Mouse (Mus musculus) right cerebral cortex, postnatal 4 days (tissue): ENCODE data around the gene Tspan5.

Experiments used
- DNase-seq: peaks from one replicate; pipeline ENCODE4 v3.0.0-alpha.2; 2022

The Tspan5 gene

DNA sequence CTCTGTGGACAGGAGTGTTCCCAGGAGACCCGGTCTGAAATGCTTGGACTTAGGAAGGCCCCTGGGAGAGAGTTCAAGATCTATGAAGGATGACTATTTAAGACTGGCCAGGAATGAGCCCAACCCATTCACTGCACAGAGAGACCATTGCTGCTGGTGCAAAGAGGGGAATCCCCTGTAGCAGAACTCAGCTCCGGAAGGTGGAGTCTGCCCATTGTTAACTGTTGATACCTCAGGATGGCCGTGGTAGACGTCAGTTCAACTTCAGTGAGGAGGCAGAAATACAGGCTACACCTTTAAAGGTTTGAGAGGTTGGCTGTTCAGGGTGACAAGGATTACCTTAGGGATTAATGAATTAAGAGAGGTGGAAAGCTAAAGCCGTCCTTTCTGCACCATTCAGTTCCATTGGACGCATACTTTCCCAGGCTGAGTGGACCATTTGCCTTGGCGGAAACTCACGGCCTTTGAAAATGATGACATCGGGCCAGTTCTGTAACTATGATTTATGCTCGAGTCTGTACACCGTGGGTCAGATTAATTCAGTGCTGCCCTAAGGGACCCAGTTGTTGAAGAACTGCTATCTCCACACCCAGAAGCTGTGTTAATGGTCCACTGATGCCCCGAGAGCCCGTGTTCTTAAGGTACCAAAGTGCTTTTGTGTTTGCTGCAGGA, 71.3 kb downstream of the Tspan5 start:
- DNase-seq = no peak

DNA sequence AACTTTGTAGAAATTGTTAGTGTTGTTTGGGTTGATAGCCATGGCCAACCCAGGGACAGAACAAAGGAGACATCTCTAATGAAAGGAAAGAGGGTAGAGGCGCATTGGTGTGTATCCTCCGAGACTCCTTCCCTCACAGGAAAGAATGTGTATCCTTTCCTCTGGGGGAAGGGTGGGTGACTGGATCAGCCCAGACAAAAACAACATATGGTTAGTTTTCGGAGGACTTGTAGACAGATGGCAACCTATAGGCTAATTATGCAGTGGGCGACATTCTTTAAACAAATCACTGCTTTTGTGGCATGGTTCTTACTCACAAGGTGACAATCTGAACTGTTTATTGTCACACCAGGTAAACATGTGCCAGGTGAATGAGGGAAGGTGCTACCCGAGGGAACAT, 72.5 kb downstream of the Tspan5 start:
- no peak for DNase-seq

DNA sequence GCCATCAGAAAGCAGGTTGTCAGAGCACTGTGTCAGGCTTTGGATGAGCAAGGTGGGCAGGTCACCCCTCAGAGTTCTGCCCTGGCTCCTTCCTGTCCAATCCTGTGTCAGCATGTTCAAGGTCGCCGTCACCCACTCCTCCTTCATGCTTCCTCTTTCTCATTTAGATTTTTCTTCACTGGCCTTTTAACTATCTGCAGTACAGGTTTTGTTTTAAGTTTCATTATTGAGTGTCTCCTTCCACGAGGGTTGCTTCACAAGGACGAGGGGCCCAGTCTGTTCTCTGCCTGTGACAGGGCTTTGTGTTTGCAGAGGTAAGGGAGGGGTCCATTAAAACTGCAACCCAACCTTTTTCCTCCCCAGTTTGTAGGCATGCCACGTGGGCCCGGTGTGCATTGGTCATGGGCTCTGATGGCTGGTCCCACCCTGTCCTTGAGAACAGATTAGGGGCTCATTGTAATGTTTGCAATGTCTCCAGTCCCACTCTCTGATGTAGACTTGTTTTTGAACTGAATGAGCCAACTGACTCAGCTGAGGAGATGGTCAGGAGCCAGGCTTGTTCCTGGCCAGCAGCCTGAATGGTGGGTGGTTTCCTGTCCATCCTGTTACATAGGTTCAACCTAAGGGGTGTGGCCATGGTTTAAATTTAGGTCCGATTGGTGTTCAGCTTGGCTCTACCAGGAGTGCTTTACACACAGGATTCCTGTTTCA, 73.3 kb downstream of the Tspan5 start:
- DNase-seq = no peak

DNA sequence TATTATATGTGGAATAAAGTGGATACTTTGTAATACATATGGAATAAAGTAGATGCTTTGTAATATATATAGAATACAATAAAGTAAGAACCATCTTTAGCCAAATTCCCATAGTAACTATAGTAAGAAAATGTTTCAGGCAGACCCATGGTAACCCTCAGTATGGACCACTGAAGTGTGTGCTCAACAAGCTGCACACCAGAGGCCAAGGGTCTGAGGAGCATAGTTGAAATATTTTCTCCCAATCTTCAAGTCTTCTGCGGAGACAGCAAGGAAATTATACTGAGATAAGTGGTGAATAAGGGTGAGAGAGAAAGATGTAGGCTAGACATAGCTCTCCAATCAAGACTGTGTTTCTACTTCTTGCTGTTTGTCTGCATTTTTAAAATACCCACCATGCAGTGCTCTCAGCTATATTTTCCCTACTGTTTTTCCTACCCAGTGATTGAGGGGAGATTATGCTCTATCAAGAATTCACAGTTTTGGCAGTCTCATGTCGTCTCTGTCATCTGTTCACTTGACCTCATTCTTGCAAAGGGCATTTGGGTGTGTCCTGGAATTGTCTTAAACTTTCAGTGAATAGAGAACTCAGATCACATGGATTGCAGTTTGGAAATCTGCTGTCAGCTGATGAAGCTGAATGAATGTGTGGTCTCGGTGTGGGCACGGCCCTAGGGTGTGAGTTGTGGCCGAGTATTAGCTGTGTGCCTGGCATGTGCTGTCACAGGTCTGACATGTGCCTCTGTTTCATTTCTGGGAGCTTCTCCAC, 75.1 kb downstream of the Tspan5 start:
- no peak for DNase-seq

DNA sequence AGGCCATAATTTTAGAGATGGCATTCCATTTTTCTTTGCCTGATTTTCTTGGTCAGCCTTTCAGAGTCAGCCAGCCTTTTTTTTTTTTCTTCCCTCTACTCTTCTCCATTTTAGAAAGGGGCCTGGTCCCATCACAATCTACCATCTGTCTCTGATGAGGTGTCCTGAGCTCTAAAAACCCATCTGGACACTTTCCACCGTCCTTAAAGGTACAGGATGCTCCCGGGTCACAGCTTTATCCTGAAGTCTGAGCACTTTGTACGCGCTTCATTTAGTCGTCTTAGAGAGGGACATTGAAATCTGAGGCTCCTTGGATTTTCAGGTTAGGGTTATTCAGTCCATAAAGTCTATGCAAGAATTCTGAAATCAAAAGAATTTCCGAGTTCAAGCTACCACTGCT, 77.9 kb downstream of the Tspan5 start:
- no peak for DNase-seq

DNA sequence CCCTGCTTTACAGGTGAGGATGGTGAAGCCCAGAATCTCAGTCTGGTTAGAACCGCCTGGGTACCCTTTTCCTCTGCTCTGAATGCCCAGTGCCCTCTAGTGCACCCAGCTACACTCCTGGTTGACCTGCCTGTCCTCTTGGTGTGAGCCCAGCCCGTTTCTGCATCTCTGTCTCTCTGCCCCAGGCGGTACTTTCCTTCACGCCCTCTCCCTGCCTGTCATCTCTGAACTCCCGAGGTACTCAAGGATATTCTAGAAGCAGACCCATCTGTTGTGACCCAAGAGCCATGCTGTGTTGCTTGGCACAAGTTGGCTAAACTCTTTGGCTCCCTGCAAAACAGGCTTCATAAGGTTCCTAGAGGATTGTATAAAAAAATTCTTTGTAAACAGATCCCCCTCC, 78.3 kb downstream of the Tspan5 start:
- no peak for DNase-seq

DNA sequence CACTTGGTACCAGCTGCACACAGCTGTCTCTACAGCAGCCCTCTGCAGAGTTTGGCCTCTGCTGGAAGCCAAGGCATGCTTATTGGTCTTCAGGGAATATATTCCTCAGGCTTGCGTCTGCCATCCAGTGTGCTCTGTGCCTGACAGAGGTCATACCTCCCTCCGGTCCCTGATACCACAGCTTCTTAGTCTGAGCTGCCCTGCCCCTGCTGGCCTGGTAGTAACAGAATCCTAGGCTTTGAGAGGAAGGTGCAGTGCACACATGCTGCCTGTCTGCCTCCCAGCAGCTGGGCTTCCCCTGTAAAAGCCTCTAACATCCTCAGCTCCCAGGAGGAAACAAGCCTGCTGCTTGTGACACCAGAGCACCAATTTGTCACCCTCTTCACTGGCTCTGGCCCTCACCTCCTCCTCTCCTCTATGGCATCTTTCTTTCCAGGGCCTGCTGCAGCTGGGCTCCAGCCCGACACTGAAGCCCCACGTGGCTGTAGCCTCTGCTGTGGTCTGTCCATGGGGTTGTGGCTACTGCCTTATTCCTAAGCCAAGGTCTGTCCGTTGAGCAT, 80.0 kb downstream of the Tspan5 start:
- no peak for DNase-seq

DNA sequence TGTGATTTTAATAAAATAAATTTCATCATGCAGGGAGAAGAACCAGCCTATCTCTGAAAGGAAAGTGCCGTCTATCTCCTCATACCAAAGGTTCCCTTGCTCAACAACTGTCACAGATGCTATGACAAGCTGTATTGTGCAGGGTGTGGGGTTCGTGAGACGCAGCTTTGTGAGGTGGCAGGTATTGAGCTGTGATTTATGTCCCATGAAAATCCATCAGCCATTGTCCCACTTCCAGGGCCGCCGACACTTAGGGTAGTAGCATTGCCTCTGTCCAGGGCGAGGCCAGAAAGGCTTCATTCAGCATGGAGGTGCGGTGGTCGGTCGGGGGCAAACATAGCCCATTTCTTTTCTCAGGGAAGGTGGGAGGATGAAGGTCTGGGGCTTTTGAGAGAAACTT, 81.9 kb downstream of the Tspan5 start:
- no peak for DNase-seq

DNA sequence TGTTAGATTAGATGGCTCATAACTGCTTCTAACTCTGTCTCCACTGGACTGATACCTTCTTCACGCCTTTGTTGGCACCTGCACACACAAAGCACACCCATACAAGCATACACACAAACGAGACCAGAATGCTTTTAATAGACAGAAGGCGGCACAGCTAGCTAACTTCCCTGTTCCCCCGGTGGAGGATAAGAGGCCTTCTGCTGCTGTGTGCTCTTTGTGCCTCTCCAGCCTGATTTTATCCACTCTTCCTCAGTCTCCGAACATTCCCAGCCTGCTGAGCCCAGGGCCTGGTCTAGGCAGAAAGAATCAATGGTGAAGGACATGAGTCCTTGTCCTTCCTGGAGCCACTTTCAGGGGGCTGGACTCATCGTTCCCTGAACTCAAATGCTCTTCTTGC, 83.3 kb downstream of the Tspan5 start:
- no peak for DNase-seq

DNA sequence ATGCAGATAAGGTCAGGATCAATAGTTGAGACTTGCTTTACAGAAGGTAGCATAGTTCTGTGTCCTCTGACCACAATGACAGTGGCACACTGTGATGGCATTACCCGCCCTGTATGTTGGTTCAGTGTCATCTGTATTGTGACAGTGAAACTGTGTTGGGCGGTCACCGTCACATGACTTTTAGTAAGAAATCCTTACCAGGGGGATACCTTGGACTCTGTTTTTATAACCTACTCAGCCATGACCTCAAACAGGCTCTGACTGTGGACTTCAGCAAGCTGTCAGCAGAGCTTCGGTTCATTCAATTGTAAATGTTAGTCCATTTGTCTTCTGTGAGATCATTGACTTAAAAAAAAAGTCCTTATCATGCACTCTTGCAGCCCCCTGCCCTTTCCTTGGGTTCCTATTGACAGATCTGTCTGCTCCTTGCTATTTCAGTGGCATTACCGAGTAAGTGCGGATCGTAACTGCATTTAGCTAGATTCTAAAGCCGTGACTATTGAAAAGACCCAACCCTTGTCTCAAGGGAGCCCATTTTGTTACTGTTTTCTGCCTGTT, 84.3 kb downstream of the Tspan5 start:
- no peak for DNase-seq

DNA sequence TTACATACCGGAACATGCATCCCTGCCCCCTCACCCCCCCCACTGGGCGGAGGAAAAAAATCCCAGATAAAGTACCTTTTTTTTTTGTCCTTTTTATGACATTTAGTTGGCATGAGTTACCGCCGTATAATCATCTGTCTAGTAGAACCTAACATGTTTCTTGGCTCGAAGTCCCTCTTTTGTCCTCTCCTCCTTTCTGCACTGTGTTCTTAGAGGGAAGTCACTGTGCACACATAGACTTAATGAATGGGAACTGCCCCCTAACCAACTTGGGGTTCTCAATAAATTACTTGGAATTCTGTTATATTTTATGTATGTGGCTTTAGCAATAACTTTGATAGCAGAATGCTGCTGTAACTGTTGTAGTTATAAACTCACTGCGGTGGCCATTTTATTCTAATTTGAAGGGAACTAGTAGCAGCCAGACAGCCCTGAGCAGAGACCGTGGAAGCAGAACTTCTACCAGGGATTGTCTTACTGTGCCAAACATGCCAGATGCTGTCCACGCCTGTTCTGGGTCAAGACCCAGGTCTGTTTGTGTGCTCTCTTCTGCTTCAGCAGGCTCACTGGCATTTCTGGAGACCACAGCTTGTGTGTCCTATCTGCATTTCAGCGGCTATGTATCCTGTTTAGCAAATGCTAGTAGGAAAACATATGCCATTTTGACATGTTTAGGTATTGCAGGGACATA, 91.0 kb downstream of the Tspan5 start:
- DNase-seq = no peak

DNA sequence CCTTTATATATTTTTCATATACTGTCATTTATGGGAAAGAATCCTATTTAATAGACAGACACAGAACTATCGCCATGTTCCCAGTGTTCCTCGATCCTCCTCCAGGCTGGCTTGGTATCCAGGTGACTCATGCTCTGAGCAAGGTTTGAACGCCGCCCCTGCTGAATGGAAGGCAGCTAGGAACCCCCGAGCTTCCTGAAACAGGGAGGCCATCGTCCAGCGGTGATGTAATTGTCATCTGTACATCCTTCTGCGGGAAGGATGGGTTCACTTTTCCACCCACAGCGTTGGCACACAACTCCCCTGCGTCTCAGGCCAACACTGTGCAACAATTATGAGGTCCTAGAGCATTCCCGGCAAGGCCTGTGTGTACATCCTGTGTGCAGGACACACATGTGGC, 92.2 kb downstream of the Tspan5 start:
- no peak for DNase-seq

DNA sequence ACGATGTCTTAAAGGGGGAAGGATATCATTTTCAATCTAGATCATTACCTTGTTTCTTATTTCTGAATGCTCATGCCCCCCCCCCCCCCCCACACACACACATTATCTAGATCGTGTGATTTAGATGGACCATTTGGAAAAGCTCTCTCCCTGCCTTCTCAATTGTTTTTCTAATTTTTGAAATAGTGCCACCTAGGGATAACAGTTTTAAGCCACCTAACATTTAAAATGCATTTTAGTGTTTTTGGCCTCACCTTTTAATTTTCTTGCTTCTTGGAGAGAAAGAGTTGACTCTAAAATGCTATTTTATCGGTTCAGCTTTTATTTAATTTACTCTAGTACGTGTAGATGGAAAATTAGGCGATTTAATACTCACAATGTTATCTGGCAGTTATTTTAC, 94.9 kb downstream of the Tspan5 start:
- DNase-seq = no peak

DNA sequence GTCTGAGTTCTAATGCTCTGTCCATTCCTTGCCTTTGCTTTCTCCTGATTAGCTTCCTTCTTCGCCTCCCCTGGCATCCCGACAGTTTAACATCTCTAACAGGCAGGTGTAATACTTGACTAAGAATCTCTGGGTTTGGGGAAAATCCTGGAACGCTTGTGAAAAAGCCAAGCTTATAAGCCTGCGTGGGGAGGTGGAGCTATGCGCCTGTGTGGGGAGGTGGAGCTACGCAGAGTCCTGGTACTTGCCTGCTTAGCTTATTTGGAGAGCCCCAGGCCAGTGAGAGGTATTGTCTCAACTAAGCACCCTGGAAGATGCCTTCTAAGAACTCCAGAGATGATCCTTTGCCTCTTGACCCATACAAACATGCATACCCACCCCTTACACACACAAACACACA, 95.7 kb downstream of the Tspan5 start:
- no peak for DNase-seq

DNA sequence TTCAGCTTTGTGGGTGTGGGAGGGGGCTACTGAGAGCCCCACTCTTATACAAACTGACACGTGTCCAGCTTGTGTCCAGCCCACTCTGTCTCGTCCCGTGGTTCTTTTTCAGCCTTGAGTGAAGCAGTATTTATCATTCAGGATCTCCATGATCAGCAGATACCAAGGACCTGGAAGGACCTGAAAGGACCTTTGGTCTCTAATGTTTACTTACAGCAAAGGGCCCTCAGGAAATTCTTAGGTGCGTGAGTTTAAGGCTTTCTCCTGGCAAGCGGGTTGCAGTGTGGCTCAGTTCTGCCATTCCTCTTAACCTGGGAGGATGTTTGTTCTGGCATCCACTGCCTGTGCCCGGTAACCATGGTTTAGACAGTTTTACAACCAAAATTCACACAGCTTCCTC, 97.7 kb downstream of the Tspan5 start:
- DNase-seq = no peak

DNA sequence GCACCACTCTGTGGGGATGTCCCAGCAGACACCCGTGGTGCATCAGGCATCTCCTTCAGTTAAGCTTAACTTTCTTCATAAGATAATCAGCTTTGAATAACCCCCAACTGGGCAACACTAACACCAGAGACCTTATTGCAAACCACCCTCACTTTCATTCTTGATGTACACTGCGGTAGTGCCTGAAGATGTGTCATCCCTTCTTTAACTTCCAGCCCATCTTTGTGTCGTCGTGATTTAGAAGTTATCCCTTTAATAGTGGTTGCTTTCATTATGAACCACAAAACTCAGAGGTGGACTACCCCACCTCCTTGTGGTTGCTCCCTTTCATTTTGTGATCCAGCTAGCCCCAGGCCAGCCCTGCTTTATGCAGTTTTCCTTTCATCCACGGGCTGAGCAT, 99.3 kb downstream of the Tspan5 start:
- DNase-seq = no peak

DNA sequence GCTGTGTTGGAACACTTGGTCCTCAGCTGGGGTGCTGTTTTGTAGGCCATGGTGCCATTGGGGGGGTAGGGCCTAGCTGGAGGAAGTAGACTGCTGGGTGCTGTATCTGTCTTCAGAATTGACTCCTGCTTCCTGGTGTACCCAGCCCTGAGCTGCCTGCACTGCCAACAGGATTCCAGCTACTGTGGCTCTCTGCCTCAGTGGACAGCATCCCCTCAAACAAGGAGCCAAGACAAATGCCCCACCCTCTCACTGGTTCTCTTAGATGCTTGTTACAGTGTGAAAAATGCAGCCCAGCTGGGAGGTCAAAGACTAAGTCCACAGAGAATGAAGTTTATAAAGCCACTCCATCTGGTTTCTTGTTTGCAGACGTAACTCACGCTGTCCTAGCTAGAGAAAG, 101.2 kb downstream of the Tspan5 start:
- no peak for DNase-seq

DNA sequence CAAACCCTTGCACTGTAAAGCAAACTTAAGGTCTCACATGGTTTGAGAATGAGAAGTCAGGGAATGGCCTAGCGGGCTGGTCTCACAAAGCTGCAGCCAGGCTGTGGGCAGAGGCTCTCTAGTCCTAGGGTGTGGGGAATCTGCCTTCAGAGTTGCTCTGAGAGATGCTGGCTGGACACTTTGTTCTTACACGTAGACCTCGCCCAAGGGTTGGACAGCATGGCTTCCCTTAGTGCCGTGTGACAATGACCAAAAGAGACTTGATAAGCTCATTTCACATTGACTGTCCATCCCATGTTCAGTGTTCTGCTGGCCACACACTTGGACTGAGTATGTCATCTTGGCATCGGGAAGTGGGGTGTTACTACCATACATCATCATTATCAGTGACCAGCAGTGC, 101.6 kb downstream of the Tspan5 start:
- DNase-seq = no peak

DNA sequence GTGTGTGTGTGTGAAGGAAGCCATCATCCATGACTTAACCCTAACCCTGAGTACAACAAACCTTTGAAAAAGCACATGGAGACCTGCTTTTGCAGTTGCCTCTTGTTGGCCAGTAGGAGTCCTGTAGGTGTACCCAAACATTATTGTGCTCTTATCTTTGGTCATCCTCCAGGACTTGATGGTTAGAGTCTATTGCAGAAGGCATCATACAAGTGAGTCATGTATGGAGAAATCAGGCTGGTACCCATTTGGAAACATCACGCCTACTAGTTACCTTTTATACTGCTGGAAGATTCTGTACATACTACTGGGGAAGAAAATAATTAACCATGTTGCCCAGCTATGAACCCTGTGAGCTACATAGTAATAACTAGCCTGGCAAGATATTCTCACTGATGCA, 103.8 kb downstream of the Tspan5 start:
- DNase-seq = no peak

DNA sequence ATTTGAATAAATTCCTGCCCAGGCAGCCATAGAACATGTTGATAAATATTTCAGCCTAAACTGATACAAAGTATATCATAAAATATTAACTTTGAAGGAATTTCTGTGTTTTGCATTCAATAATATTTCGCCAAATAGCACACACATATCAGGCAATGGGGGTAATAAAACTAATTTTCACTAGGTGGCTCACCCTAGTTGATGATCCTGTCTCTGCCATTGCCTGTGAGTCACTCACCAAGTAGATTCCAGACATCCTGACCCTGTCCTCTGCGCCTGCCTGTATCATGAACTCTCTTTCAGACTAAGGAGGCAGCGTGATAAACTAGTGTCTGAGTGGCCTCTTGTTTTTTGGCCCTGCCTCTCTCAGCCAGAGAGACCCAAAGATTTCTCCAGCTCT, 105.8 kb downstream of the Tspan5 start:
- DNase-seq = no peak

DNA sequence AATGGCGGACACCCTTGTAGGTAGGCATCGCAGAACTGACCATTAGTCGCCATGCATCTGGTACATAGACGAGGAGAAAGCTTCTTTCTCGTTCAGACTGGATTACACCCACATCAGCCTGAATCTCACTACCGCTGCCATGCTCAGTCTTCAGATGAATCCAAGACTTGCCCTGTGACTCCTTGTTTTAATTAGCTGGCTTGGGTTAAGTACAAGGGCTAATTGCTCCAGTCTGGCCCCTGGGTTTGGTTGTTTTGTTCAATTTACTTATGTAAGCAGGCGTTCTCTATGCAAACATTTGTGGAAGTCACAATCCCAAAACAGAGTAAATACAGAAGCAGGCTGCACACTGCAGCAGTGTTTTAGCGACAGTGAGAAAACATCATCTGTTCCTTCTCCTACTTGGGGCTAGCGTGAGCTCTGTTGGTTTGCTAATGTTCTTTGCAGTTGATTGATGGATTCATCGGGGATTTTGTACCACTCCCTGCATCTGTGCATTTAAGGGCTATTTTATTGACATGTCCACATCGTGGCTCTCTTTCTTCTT, 107.8 kb downstream of the Tspan5 start:
- no peak for DNase-seq

DNA sequence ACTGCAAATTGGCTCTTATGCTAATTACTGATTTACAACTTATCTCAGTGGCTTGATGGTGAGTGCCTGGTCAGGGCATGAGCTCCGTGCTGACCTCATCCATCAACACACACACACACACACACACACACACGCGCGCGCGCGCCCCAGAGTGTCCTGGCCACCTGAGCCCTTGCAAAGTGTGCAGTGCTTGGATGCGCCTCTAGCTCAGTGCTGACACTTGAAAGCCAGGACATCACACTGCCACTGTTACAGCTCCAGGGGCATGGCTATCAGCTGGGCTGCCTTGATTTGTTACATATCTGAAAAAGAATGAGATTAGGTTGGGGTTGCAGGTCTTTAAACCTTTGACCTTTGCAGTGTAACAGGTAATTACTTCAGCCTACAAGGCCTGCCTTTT, 109.9 kb downstream of the Tspan5 start:
- DNase-seq = no peak
